ENCODE assay signal across 7 mouse cellular contexts in genomic region chr6:113469432-113469831, GRCm38 (mm10). TPM values are rescaled to one million over a fixed set of nuclear protein-coding genes. Genes with fewer than 3 reads are reported as not detected.
DNase-seq lines count a peak whose midpoint lies in the region; ATAC-seq lines count a peak whose summit lies in the region.

No protein-coding gene starts in this region.

- 3% methylated on average over 31 of the region's 31 CpGs for WGBS in limb, embryonic 10.5 days
- WGBS in midbrain, embryonic 10.5 days = 1% methylated on average over 31 of the region's 31 CpGs

- peaks cover 35% of the 10 kb centered on the region for H3K4me1 ChIP-seq in limb, embryonic 10.5 days
- peaks cover 38% of the 10 kb centered on the region for H3K4me1 ChIP-seq in midbrain, embryonic 10.5 days

- no peaks in the 10 kb centered on the region for H3K36me3 ChIP-seq in limb, embryonic 10.5 days
- H3K36me3 ChIP-seq in midbrain, embryonic 10.5 days = no peaks in the 10 kb centered on the region

- ATAC-seq in inflammation-experienced regulatory T-cells, adult 6 months = peak; percentile 50

- peak; percentile 88 for DNase-seq in adrenal gland, postnatal 10 days
- DNase-seq in embryo, embryonic 10 days (ENCODE audit: low spot score) = peak; percentile 91
- DNase-seq in gastrocnemius, postnatal 25 days = peak; percentile 70
- DNase-seq in limb, embryonic 10.5 days (ENCODE audit: low spot score) = peak; percentile 88
- peak; percentile 85 for DNase-seq in midbrain, embryonic 10.5 days (ENCODE audit: low spot score)
- DNase-seq in right cerebral cortex, postnatal 4 days = peak; percentile 80

- H3K9me3 ChIP-seq in limb, embryonic 10.5 days (replicated peaks) = no peaks in the 10 kb centered on the region
- no peaks in the 10 kb centered on the region for H3K9me3 ChIP-seq in midbrain, embryonic 10.5 days (replicated peaks)

- H3K27me3 ChIP-seq in limb, embryonic 10.5 days (ENCODE audit: low read depth, poor library complexity, severe bottlenecking) = peaks cover 45% of the 10 kb centered on the region
- peaks cover 44% of the 10 kb centered on the region for H3K27me3 ChIP-seq in midbrain, embryonic 10.5 days (ENCODE audit: low read depth, poor library complexity, severe bottlenecking)

- H3K27ac ChIP-seq in limb, embryonic 10.5 days = peak overlapping the region; percentile 66
- peak overlapping the region; percentile 73 for H3K27ac ChIP-seq in midbrain, embryonic 10.5 days (replicated peaks)

- peak overlapping the region; percentile 52 for H3K4me3 ChIP-seq in limb, embryonic 10.5 days
- H3K4me3 ChIP-seq in midbrain, embryonic 10.5 days = peak overlapping the region; percentile 54

RNA-seq across cellular contexts. Expression of gene Il17rc, which starts 1.8 kb away (rescaled TPM):
- 10 to 100 TPM; 22.6 to 25.0 TPM for total RNA-seq in adrenal gland, postnatal 10 days (2021)
- 1 to 10 TPM; 6.0 to 8.0 TPM for total RNA-seq in gastrocnemius, postnatal 25 days (2021)
- under 1 TPM in 2 of 3 experiments, not detected in 1; 0.32 to 0.47 TPM for polyA plus RNA-seq in inflammation-experienced regulatory T-cells, adult 6 months (2017; shearing (Covaris generic))
- polyA plus RNA-seq in limb, embryonic 10.5 days (2016; fragmentation: Nextera tagmentation; extraction: Ambion mirVana) = 3.4 and 4.0 TPM in 2 replicates
- 4.4 and 5.3 TPM in 2 replicates for polyA plus RNA-seq in midbrain, embryonic 10.5 days (2016; fragmentation: Nextera tagmentation; extraction: Ambion mirVana)

RNA-seq across cellular contexts. Expression of gene Il17re, which starts 11.1 kb away (rescaled TPM):
- total RNA-seq in adrenal gland, postnatal 10 days (2021) = 1 to 10 TPM; 1.1 to 1.5 TPM
- total RNA-seq in gastrocnemius, postnatal 25 days (2021) = under 1 TPM in 1 of 2 experiments, not detected in 1; 0.16 TPM
- 1 to 10 TPM in 2 of 3 experiments, under 1 TPM in 1; 0.69 to 8.2 (median 1.9) TPM for polyA plus RNA-seq in inflammation-experienced regulatory T-cells, adult 6 months (2017; shearing (Covaris generic))
- 2.2 and 2.3 TPM in 2 replicates for polyA plus RNA-seq in limb, embryonic 10.5 days (2016; fragmentation: Nextera tagmentation; extraction: Ambion mirVana)
- 1.1 and 1.4 TPM in 2 replicates for polyA plus RNA-seq in midbrain, embryonic 10.5 days (2016; fragmentation: Nextera tagmentation; extraction: Ambion mirVana)

RNA-seq across cellular contexts. Expression of gene Creld1, which starts 13.7 kb away (rescaled TPM):
- 10 to 100 TPM; 35.8 to 43.1 TPM for total RNA-seq in adrenal gland, postnatal 10 days (2021)
- 10 to 100 TPM; 39.3 to 50.6 TPM for total RNA-seq in gastrocnemius, postnatal 25 days (2021)
- 1 to 10 TPM; 6.1 to 9.2 (median 8.1) TPM for polyA plus RNA-seq in inflammation-experienced regulatory T-cells, adult 6 months (2017; shearing (Covaris generic))
- polyA plus RNA-seq in limb, embryonic 10.5 days (2016; fragmentation: Nextera tagmentation; extraction: Ambion mirVana) = 16.2 and 17.4 TPM in 2 replicates
- 43.0 and 45.4 TPM in 2 replicates for polyA plus RNA-seq in midbrain, embryonic 10.5 days (2016; fragmentation: Nextera tagmentation; extraction: Ambion mirVana)

RNA-seq across cellular contexts. Expression of gene Jagn1, which starts 27.1 kb away (rescaled TPM):
- 10 to 100 TPM; 47.6 to 48.4 TPM for total RNA-seq in adrenal gland, postnatal 10 days (2021)
- total RNA-seq in gastrocnemius, postnatal 25 days (2021) = 10 to 100 TPM; 27.6 to 29.8 TPM
- 10 to 100 TPM; 50.3 to 60.1 (median 56.3) TPM for polyA plus RNA-seq in inflammation-experienced regulatory T-cells, adult 6 months (2017; shearing (Covaris generic))
- polyA plus RNA-seq in limb, embryonic 10.5 days (2016; fragmentation: Nextera tagmentation; extraction: Ambion mirVana) = 90.3 and 98.5 TPM in 2 replicates
- 90.0 and 93.5 TPM in 2 replicates for polyA plus RNA-seq in midbrain, embryonic 10.5 days (2016; fragmentation: Nextera tagmentation; extraction: Ambion mirVana)

RNA-seq across cellular contexts. Expression of gene Prrt3, which starts 32.3 kb away (rescaled TPM):
- total RNA-seq in adrenal gland, postnatal 10 days (2021) = under 1 TPM; 0.30 to 0.55 TPM
- total RNA-seq in gastrocnemius, postnatal 25 days (2021) = under 1 TPM in 1 of 2 experiments, not detected in 1; 0.08 TPM
- polyA plus RNA-seq in inflammation-experienced regulatory T-cells, adult 6 months (2017; shearing (Covaris generic)) = under 1 TPM in 1 of 3 experiments, not detected in 2; 0.17 TPM
- polyA plus RNA-seq in limb, embryonic 10.5 days (2016; fragmentation: Nextera tagmentation; extraction: Ambion mirVana) = 0.60 and 0.73 TPM in 2 replicates
- 2.0 and 2.3 TPM in 2 replicates for polyA plus RNA-seq in midbrain, embryonic 10.5 days (2016; fragmentation: Nextera tagmentation; extraction: Ambion mirVana)

Comparison
In these comparisons a context has a peak if more than half of its experiments do, and no peak if none do; other contexts are left out.
1. Peak in every context shown above with its lines: DNase-seq, ATAC-seq, H3K4me3 ChIP-seq and H3K27ac ChIP-seq.